Mouse (Mus musculus) E14TG2a.4 (cell line): ENCODE results near the gene Slc39a11.
A peak's percentile ranks its signal among the peaks of the same experiment; 100 is the strongest.

Experiments
- CTCF ChIP-seq: conservative IDR thresholded peaks from 2 replicates; pipeline ENCODE4 v1.5.1; 2014; ENCODE audit warnings: low read length
- POU5F1 ChIP-seq: IDR thresholded peaks from 2 replicates; pipeline ENCODE4 v1.6.1; 2014; ENCODE audit warnings: low read length, borderline replicate concordance

GRCm38 (mm10) chr11:113412545-113412944 lies 237.3 kb downstream of the Slc39a11 start:
- TF ChIP-seq CTCF (peak; percentile 92), POU5F1 (no peak)
